Mouse (Mus musculus): ENCODE results near the gene Gm7030.
"Not testable (repeated sequence)": the region's sequence is repeated elsewhere in the genome, so short reads cannot be mapped to it uniquely, and the experiment has no call there.

Gm7030 gene

GRCm38 (mm10) chr17:36081901-36082300, 47.3 kb downstream of the Gm7030 start:
- not testable (repeated sequence) for DNase-seq (ENCODE audit: low spot score)

GRCm38 (mm10) chr17:36060829-36061228, 68.4 kb downstream of the Gm7030 start:
- DNase-seq (ENCODE audit: low spot score): peak; percentile 76

All from c-Kit-positive CD71-positive TER-119-positive erythroid progenitor cells, embryonic 14.5 days (primary cell).